7 mouse cellular contexts compared by ENCODE assay signal in genomic region chr6:47799079-47799478, GRCm38 (mm10). TPM values are rescaled to one million over a fixed set of nuclear protein-coding genes. Genes with fewer than 3 reads are reported as not detected.
DNase-seq lines count a peak whose midpoint lies in the region; ATAC-seq and TF ChIP-seq lines count a peak whose summit lies in the region.

No protein-coding gene starts in this region.

- H3K9ac ChIP-seq in forebrain, postnatal 0 days, result no peak overlapping the region

- H3K9me3 ChIP-seq in forebrain, postnatal 0 days (ENCODE audit: low read length), result no peaks in the 10 kb centered on the region

- no peaks in the 10 kb centered on the region for H3K4me1 ChIP-seq in forebrain, postnatal 0 days (ENCODE audit: insufficient read depth)
- H3K4me1 ChIP-seq in lung, adult 2 months (ENCODE audit: control insufficient read depth, insufficient read depth, low read length), result no peaks in the 10 kb centered on the region

- peak; percentile 72 for ATAC-seq in forebrain, postnatal 0 days
- ATAC-seq in neutrophil, adult 5-6 weeks (ENCODE audit: extremely low read depth, insufficient number of reproducible peaks, low FRiP score, poor library complexity, severe bottlenecking), result peak; percentile 86

- TF ChIP-seq CTCF in forebrain, postnatal 0 days (IDR thresholded peaks at IDR 0.05; ENCODE audit: low read depth), result peak; percentile 80
- TF ChIP-seq CTCF in lung, adult 2 months (IDR thresholded peaks at IDR 0.05; ENCODE audit: insufficient read depth, low read length), result peak; percentile 51

- 47% methylated on average over 6 of the region's 6 CpGs for WGBS in forebrain, postnatal 0 days
- WGBS in lung, adult 2 months, result 34% methylated on average over 6 of the region's 6 CpGs

- no peak overlapping the region for H3K4me3 ChIP-seq in forebrain, postnatal 0 days (ENCODE audit: low read depth, low read length)
- no peak overlapping the region for H3K4me3 ChIP-seq in lung, adult 2 months (replicated peaks; ENCODE audit: extremely low read depth, low read depth, low read length)

- H3K4me2 ChIP-seq in forebrain, postnatal 0 days (ENCODE audit: low read depth), result no peak overlapping the region

- peak; percentile 51 for DNase-seq in urinary bladder, postnatal 25 days (ENCODE audit: low spot score)
- DNase-seq in urinary bladder, postnatal 10 days (ENCODE audit: low spot score), result no peak
- DNase-seq in c-Kit-negative CD71-positive TER-119-positive erythroid progenitor cells, embryonic 14.5 days (ENCODE audit: low read depth, low spot score), result peak; percentile 47
- peak; percentile 68 for DNase-seq in forebrain, postnatal 0 days
- peak; percentile 36 for DNase-seq in kidney, adult 11 months
- DNase-seq in lung, adult 2 months, result peak; percentile 33

- no peak overlapping the region for H3K27ac ChIP-seq in forebrain, postnatal 0 days (ENCODE audit: low read depth, low read length)

- no peaks in the 10 kb centered on the region for H3K27me3 ChIP-seq in forebrain, postnatal 0 days (ENCODE audit: insufficient read depth, low read length)

- peaks cover 84% of the 10 kb centered on the region for H3K36me3 ChIP-seq in forebrain, postnatal 0 days (ENCODE audit: insufficient read depth)

- TF ChIP-seq POLR2A in lung, adult 2 months (IDR thresholded peaks at IDR 0.05; ENCODE audit: borderline replicate concordance, extremely low read depth, low read depth, low read length), result no peak

RNA-seq across cellular contexts. Expression of gene Pdia4, which starts 14.2 kb away (rescaled TPM):
- total RNA-seq in forebrain, postnatal 0 days (2014; rRNA removed), result 97.7 and 104 TPM in 2 replicates
- polyA plus RNA-seq in forebrain, postnatal 0 days (2015; fragmentation: Nextera tagmentation; extraction: Ambion mirVana), result 70.5 and 83.7 TPM in 2 replicates
- 24.6 and 40.1 TPM in 2 replicates for polyA plus RNA-seq in lung, adult 2 months (2012; rRNA removed)
- 114 and 126 TPM in 2 replicates for total RNA-seq in neutrophil, adult 5-6 weeks (2017)

RNA-seq across cellular contexts. Expression of gene Zfp786, which starts 31.6 kb away (rescaled TPM):
- total RNA-seq in forebrain, postnatal 0 days (2014; rRNA removed), result 22.2 and 23.8 TPM in 2 replicates
- polyA plus RNA-seq in forebrain, postnatal 0 days (2015; fragmentation: Nextera tagmentation; extraction: Ambion mirVana), result 5.1 and 5.5 TPM in 2 replicates
- polyA plus RNA-seq in lung, adult 2 months (2012; rRNA removed), result 0.16 and 0.26 TPM in 2 replicates
- total RNA-seq in neutrophil, adult 5-6 weeks (2017), result not detected in 2 replicates

RNA-seq across cellular contexts. Expression of gene Zfp398, which starts 36.4 kb away (rescaled TPM):
- 23.5 and 28.2 TPM in 2 replicates for total RNA-seq in forebrain, postnatal 0 days (2014; rRNA removed)
- polyA plus RNA-seq in forebrain, postnatal 0 days (2015; fragmentation: Nextera tagmentation; extraction: Ambion mirVana), result 7.1 and 11.1 TPM in 2 replicates
- 8.8 and 8.9 TPM in 2 replicates for polyA plus RNA-seq in lung, adult 2 months (2012; rRNA removed)
- 30.8 and 33.1 TPM in 2 replicates for total RNA-seq in neutrophil, adult 5-6 weeks (2017)

Comparison
In these comparisons a context has a peak if more than half of its experiments do, and no peak if none do; other contexts are left out.
1. RNA of gene Zfp786, which starts 31.6 kb away (total RNA-seq): 22.2 to 23.8 TPM in forebrain, postnatal 0 days; not detected in neutrophil, adult 5-6 weeks; every median in the first group is over 10 times any median in the second.